Mouse (Mus musculus) left cerebral cortex, adult 9 months (tissue): Measurements from ENCODE around the gene Hscb.

Experiments used
- DNase-seq, 2 experiments: peaks; one replicate each; pipeline ENCODE4 v3.0.0; 2022; ENCODE audit warnings: low spot score in 2 of 2

Gene Hscb

DNA sequence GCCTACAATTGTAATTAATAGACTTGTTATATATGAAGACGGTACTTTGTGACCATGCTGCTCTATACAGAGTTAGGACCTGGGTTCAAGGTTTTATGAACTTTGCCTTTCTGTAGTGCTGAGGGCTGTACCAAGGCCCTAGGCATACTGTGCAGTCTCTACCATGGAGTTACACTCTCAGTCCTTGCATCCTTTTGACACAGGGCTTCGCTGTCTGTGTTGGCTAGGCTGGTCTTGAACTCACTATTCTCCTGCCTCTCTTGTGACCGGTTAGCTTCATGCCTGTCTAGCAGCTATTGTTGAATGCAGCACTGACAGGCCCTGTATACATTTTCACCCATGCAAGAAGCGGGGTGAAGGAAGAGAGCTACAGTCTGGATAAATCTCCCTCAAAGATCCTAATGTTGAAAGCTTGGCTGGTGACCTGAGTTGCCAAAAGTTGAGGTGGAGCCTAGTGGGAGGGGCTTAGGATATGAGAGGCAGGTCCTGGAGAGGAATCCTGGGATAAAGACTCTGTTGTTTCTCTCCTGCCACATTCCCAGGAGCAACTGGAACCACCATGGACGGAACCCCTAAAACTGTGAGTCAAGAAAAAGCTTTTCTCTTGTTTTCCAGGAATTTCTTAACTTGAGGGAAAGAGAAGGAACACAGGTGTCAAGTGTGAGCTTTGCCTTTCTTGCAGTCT is 8.4 kb downstream of the Hscb start:
- no peak for DNase-seq

DNA sequence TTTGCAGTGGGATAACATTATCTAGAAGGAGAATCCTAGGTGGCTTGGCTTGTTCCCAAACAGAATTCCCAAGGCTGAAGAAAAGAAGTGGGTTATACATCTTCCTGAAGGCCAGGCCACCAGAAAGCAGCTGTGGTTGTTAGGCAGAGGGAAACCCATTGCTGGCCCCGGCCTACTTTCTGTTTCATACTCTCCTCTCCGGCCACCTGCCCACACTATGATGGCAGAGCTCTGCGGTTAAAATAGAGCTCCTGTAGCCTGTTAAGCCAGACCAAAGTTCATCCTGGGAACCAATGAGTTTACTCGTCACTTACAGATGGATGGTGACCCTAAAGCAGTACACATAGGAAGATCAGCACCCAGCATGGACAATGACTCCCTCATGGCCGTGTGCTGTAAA is 12.0 kb downstream of the Hscb start:
- DNase-seq, result no peak

DNA sequence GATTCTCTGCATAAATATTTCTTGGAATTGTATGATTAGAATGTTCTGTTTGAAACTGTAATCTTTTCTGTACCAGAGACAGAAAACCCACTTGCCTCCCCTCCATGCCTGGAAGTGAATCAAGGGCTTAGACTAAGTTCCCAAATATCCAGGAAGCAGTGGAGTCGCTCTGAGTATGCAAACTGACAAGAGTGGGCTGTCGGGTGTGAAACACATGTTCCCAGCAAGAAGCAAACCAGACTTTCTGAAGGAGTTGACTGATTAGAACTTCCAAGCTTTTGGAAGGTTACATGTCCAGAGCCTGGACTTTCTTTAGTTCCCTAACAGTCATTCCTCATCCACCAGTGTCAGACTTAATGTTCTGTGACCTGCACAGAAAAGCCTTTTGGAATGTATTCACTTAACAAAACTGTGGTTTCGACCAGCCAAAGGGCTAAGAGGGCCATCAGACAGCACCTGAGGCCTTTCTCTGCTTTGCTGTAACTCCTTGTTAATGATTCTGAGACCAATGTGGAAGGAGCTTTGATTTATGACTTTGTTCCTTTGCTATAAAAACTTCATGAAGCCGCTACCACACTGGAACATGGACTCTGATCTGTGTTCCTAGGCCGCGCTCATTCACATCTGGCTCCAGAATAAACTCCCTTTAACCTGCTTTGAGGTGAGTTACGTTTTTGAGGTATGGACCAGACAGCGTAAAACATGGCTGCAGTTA is 12.6 kb downstream of the Hscb start:
- no peak for DNase-seq

DNA sequence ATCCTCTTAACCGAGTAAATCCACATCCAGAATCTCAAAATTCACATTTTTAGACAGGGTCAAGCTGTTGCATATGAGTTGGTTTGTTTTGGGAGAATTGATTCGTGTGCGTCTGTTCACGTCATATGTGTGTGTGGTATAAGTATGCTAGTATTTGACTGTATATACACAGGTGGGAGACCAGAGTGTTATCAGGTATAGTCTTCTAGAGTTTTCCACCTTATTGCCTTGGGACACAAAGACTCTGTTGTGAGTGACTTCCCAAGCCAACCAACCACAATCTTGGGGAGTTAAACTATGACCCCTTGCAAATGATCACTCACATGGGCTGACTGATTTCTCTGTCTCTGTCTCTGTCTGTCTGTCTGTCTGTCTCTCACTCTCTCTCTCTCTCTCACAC is 15.2 kb downstream of the Hscb start:
- no peak for DNase-seq

DNA sequence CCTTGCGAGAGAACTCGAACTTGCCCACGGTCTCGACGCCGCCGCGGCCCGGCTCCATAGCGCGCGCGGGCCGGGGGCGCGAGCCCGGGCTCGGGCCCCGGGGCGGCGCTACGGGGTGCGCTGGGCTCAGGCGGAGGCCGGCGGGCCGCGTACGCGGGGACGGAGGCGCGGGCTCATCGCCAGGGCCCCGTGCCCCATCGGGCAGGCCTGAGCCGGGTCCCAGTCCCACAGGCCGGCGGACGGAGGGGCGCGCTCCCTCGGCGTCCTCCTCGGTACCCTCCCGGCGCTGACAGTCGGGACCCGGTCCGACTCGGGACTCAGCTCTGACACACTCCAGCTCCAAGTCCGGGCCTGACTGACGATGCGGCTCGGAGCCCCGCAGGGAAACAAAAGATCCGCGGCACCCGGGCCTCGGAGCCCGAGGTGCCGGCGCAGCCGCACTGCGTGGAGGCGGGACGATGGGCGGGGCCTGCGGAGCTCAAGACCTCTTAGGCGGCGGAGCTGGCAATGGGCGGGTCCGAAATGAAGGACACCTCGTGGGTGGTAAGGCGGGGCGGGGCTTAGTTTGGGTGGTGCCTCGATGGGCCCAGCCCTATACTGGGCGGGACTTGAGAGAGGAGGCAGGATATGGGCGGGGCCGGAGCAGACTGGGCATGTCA is 29.8 kb downstream of the Hscb start, which contains the start of gene Ulk1:
Gene Ulk1, minus strand, starts transcription at position 431 of the 659 bp plus-strand sequence.
- DNase-seq, result peak; percentile 98 to 99

DNA sequence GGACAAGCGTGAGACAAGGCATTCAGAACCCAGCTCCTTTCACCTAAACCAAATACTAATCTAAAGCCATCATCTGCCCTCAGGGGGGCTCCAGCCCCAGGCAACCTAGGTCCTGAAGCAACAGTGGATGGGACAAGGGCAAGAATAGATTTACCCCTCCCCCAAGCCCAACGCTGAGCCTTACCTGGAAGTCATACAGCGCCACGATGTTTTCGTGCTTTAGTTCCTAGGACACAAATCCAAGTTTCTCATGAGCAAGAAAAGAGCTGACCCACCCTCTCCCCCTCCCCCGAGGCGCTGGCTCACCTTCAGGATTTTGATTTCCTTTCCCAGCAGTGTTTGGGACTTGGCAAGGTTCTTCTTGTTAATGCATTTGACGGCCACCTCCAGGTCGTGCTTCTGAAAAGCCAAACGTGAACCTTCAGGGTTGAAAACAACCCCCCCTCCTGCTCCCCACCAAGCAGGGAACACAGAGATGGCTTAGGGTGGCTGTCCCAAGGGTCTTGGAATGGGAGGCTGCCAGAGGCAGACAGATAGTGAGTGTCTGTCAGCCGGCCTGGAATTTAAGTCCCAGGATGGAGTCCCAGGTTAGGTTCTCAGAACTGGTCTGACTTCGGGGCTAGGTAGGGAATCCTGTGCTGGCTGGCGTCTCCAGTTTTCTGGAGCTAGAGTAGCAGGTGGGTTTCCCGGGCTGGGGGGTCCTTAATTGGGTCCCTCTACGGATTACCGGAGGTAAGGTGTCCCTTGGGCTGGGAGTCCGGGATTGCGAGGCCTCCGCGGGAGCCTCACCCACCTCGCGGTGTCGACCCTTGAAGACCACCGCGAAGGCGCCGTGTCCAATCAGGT is 30.5 kb downstream of the Hscb start:
- no peak for DNase-seq

DNA sequence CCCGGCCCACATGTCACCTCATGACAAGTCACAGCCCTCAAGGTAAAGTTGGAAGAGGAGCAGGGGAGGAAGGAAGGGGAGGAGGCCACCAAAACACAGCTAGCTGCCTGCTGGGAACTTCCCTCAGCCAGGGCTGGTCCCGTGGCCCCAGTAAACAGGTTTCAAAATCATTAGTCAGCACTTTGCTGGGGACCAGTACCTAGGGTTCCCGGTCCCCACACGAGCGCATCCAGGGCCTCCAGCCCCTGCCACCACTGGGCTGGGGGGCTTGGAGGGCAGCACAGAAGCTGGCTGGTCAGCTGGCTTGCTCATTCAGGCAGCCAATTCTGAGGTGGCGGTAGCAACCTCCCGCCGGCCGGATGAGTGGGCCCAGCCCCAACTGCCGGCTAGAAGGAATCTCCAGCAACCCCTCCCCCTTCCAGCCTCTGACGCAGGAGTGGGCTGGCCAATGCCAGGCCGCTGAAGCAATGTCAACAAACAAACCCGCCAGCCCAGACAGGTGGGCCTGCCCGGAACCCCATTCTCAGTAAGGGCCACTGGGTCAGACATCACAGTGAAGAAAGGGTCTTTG is 31.4 kb downstream of the Hscb start:
- DNase-seq, result peak; percentile 42 to 84

DNA sequence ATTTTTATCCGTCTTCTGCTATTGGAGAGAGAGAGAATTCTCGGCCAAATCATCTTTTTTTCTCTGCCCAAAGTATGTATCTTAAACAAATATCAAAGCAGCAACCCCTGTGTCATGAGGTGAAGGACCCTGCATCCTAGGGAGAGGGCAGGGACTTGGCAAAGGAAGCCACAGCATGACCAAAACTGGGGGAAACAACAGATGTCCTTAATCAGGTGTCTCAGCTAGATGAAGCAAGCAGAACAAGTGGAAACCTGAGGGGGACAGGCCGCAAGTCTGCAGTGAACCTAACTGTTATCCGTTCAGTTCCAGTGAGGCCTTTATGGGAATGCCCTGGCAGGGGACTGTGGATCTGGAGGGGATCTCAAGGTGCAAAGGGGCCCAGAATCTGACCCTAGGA is 32.1 kb downstream of the Hscb start:
- DNase-seq, result no peak

DNA sequence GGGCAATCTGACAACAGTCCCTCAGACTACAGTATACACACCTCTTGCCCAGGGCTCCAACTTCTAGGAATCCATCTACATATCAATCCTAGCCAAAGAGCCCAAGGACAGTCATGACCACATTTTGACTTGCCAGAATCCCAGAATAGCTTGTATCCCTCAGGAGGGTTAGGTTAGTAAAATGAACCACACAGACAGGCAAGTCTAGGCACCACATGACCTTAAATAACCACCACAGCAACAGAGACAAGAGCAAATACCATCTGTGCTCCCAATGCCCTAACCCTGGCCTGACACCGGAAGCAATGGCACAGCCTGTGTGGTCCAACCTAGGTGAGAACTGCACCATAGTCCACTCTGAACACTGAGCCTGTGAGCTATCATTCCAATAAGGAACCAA is 32.9 kb downstream of the Hscb start:
- no peak for DNase-seq

DNA sequence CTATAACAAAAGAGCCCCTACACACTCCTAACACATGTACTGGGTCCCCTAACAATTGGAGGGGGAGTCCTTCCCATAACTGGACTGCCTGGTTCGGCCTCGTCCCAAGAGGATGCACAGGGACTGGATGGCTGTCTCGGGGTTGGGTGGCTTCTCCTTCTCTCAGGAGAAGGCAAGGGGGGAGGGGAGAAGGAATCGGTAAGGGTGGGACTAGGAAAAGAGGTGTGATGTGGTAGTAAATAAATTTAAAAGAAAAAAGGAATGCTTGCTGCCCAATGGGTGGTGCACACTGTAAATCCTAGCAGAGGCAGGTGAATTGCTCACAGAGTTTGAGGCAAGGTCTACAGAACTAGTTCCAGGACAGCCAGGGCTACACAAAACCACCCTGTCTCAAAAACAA is 33.4 kb downstream of the Hscb start:
- DNase-seq, result no peak

DNA sequence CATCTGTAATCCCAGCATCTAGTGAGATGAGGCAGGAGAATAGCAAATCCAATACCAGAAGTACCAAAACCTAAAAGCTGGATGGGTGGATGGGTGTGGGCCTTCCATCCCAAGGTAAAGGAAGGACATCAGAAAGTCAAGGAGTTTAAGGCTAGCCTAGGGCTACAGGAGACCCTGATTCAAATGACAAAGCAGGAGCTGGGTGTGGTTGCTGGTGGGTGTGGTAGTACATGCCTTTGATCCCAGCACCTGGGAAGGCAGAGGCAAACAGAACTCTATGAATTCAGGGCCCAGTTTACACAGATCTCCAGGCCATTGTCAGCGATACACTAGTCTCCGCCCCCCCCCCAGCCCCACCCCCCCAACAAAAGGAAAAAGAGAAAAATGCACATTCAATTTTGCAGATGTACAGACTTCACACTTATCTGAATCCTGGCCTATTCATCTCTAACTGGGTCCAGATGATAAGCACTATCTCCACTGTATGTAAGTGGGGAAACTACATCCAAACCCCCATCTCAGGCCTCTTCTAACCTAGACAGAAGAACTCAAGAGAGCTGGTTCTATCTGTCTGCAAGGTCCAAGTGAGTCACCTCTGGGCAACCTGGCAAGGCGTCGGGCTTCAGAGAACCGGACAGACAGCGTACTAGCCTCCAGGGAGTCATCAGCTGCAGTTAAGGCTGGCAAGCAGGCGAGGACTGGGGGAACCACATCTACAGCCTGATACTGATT is 35.4 kb downstream of the Hscb start:
- no peak for DNase-seq

DNA sequence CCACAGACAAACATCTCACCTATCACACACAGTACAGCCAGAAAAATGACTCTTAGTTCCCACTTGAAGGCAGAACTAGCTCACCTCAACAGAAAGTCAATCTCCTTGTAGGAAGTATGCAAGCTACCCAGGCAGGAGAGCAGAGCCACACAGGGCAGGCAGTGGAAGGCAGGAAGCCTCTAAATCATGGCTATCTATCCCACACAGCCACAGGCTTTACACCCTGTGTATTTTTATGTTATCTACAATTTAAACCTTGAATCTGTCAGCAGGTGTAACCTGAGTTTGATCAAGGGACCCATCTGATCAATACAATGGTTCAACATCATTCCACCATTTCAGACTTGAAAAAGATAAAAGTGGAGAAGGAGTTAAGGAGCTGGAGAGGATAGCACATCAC is 36.8 kb downstream of the Hscb start:
- DNase-seq, result no peak

DNA sequence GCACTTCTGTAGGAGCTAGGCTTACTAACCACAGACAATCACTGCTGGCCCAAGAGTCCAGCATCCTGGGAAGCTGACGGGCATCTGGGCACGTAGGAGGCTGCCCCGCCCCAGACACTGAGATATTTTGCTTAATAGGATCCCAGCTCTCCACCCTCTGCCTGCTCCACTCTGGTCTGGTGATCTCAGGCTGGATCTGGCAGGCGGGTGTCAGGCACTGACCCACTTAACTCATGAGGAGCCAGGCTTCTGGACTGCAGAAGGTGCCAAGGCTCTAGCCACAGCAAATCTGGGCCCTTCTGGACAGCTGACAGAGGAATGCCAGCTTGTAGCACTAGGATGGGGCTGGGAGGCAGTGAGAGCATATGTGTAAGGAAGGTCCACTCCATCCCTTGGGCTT is 37.4 kb downstream of the Hscb start:
- no peak for DNase-seq

DNA sequence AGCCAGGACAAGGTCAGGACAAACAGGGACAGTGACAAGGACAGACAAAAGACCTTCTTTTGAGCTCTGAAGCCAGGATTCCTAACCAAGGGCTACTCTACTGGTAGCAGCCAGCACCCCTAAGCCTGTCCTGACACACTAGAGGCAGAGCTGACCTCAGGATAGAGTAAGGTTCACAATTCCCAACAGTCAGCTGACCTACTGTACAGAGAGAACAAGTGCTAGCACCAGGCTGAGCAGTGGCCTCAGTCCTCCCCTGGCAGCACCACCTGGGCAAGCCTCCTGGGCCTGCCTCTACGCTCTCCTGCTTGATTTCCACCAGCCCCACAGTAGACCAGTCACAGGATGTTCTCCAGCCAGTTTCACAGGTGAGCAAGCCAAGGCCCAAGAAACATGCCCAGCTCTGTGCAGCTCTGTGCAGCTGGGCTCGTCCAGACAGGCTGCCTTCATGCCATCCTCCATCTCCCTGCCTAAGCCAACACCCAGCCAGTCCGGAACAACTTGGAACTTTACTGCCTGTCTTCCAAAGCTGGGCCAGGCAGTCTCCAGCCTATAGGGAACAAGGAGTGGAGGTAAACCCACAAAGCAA is 38.4 kb downstream of the Hscb start:
- DNase-seq, result no peak

DNA sequence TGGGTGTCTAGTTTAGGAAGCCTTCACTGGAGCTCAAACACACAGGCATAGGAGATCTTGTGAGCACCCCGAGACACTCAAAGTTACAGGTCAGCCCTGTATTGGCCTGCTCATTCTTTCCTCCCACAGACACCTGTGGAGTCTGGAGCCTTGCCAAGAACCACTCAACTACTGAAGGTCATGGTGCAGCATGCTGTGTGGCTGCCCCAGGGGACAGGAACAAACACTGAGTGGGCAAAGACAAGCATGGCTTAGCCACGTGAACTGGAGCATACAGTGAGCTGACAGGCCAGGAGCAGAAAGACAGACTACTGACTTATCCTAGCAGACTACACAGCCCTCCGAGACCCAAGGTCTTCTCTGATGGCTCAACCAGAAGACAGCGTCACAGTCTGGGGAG is 41.9 kb downstream of the Hscb start:
- no peak for DNase-seq

DNA sequence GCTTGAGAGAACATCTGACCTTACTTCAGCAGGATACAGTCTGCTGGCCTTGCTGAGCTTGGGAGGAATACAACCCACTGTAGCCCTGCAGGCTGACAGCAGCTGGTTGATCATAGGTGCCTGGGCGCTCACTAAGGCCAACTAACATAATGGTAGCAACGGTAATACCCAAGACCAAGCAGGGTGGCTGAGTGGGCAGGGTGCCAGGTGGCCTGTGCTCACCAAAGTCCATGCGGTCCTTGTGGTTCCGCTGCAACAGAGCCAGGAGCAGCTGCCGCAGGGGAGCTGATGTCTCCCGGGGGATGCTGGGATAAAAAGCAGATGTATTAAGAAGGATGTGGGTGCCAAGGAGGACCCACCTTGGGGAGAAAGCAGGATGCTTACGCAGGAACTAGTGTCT is 45.2 kb downstream of the Hscb start:
- no peak for DNase-seq

DNA sequence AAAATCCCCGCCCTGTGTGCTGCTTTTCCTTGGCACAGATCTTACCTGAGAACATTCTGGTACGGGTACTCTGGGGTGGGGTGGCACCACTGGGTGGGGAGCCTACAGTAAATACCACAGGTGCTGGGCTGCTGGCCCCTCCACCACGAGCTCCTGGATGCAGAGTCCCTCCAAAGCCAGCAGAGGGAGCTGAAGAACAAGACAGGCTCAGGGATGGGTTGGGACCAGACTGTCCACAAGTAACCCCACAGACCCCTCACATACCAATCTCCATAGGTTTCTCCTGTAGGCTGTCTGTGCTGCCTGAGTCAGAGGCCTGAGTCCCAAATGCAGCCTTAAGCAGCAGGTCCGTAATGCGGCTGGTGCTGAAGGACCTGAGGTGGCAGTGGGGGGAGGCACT is 50.9 kb downstream of the Hscb start:
- DNase-seq, result no peak

DNA sequence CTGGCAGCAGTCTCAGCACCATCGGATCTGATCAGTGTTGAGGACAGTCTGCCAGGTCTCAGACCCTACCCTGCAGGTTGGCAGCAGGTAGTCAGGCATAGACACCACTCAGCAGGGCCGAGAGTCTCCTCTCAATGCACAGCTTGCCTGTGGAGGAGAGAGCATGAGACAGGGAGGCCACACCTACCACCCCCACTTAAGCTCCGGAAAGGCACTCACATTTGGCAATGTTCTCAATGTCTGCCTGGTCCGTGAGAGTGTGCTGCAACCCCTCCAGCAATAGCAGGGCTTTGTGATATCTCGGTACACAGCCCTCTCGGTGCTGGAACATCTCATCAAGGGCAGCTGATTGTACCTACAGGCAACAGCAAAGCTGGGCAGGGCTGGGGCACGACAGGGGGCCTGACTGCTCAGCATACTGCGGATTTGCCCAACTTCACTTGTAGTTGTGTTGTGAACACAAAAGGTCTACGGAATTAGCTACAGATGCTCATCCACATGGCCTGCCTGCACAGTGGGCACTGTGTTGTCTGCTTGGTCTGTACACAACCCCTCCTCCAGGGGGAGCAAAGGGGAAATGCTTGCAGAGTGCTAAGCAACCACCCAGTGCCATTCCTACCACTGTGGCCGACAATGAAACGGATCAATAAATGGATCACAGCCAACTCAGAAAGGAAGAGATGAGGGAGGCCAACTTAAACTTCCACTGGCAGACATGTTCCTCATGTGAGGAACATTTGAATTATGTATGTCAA is 53.3 kb downstream of the Hscb start:
- DNase-seq, result peak in 1 of 2 experiments; percentile 47

DNA sequence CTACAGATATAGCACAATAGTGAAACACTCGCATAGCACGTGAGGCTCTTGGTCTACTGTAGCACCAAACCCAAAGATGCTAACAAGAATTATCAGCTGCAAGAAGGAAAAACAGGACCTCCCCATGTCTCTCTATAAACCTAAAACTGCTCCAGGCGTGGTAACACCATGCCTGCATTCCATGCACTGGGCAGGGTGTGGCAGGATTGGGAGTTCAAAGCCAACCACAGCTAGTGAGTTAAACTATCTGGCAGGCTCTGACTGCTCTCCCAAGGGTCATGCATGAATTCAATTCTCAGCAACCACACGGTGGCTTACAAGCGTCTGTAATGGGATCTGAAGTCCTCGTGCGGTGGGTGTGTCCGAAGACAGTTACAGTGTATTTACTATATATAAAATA is 56.4 kb downstream of the Hscb start:
- DNase-seq, result no peak
